Mouse (Mus musculus) lung, postnatal 0 days (tissue): ENCODE results near the gene Auh.

Experiments
- CTCF ChIP-seq: IDR thresholded peaks from 2 replicates; pipeline ENCODE4 v1.5.1; 2016; ENCODE audit warnings: antibody characterized with exemption, mild to moderate bottlenecking
- EP300 ChIP-seq: IDR thresholded peaks from 2 replicates; pipeline ENCODE4 v1.6.1; 2016; ENCODE audit warnings: antibody characterized with exemption, mild to moderate bottlenecking, control low read depth

DNA sequence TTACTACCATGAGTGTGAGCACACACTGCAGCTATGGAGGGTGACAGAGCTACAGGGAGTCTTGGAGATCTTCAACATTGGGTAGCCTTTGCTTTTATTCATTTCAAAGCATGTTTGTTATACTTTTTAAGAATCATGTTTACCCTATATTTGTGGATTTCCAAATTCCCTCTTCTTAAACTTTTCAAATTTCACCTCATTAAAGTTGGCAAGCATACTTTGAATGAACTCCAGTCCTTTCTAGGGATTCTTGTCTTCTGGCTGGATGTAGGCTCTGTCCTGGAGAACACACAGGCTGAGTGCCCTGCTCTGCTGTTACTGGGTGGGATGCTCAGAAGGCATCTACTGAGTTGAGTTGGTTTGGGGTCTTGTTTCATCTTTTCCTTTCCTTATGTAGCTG, 102.8 kb downstream of the Auh start:
- TF ChIP-seq EP300 (0 out of 2 replicates have a peak, but pooled peaks have one; percentile 13), CTCF (no peak)
